Mouse (Mus musculus) megakaryocyte, embryonic 14.5 days (primary cell): Measurements from ENCODE around the gene Arhgap15.

Source experiments
- FLI1 ChIP-seq: IDR thresholded peaks from 2 replicates; pipeline ENCODE4 v1.6.1; 2012; ENCODE audit warnings: low read length, inconsistent platforms, mixed read lengths
- GATA1 ChIP-seq: IDR thresholded peaks from 3 replicates; pipeline ENCODE4 v1.6.1; 2012; ENCODE audit warnings: mixed read lengths, low read length, inconsistent platforms, borderline replicate concordance

GRCm38 (mm10) chr2:44134796-44135195 lies 386.2 kb downstream of the Arhgap15 start:
- no peak for TF ChIP-seq GATA1
- no peak for TF ChIP-seq FLI1
